Mouse (Mus musculus) natural killer cell, adult 2 months (primary cell): Measurements from ENCODE around the gene Ror2.

Experiments
- DNase-seq, 2 experiments: peaks; one replicate each; pipeline ENCODE4 v3.0.0; 2022; ENCODE audit warnings: low spot score in 2 of 2

Ror2 gene

GRCm38 (mm10) chr13:53233826-53234786, 51.8 kb downstream of the Ror2 start:
- DNase-seq: no peak

DNA sequence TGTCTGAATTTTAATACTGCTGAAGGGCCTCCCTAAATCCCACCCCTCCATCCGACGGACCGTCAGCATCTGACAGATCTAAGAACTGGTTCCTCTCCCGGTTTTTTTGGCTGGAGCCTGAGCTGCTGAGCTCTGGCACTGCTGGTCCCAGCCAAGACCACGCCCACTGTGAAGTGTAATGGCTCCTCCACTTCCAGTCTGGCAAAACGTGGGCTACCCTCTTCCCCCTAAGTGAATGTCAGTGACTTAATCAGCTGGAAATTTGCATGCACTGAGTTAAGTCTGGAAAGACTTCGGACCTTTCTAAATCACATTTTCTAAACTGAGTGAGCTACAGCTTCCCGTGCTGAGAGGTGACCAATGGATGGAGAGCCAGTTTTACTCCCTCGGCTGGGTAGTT, 52.5 kb downstream of the Ror2 start:
- DNase-seq: no peak

GRCm38 (mm10) chr13:53232419-53232818, 53.5 kb downstream of the Ror2 start:
- DNase-seq: no peak

DNA sequence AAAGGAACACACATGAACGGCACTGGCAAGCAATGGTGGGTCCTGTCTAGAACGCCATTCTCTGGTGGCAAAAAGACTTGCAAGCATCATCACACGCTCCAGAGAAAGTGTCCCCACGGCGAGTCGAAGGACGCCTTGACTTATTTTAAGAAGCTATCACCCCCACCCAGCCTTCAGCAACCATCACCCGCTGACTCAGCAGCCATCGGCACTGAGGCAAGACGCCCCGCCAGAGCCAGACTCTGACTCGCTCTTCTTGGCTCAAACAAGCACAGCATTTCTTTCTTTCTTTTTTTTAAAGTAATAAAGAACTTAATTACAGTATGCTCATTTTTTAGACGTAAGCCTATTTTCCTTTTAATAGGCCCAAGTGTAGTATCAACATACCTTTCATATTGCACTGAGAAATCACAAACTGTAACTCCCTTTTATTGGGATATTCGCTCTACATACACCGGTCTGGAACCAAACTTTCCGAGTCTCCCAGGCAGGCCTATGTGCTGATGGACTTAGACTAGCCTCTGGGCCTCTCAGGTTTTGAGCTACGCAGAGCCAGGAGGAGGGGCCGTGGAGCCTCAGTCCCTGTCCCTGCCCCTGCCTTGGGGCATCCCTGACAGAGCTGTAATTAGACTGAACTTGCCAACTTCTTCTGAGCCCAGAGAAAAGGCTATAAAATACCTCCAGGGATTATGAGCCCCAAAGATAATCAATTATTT, 55.3 kb downstream of the Ror2 start:
- DNase-seq: no peak

DNA sequence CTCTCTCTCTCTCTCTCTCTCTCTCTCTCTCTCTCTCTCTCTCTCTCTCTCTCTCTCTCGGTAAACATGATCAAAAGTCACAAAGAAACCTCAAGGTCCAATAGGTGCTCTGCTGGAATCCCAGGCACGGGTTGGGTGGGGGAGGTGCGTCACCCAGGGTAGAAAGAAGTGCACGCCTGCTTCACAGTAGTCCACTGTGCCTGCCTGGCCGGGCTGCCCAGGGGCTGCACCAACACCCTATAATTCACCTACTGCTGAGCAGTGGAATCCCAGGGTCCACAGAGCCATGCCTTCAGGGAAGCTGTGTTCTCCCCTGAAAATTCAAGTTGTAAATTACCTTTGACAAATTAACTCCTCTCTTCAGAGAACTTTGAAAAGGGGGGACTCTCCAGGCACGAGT, 58.9 kb downstream of the Ror2 start:
- DNase-seq: no peak

GRCm38 (mm10) chr13:53226461-53226860, 59.5 kb downstream of the Ror2 start:
- no peak for DNase-seq

DNA sequence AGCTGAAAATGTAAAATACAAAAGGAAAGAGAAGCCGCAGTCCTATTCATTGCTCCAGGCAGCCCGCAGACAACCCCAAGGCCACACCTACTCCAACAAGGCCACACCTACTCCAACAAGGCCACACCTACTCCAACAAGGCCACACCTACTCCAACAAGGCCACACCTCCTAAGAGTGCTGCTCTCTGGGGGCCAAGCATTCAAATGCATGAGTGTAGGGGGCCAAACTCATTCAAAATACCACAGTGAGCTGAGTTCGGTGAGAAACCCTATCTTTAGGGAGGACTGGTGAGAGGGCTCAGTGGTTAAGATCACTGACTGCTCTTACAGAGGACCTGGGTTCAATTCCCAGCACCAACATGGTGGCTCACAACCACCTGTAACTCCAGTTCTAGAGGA, 60.0 kb downstream of the Ror2 start:
- no peak for DNase-seq

DNA sequence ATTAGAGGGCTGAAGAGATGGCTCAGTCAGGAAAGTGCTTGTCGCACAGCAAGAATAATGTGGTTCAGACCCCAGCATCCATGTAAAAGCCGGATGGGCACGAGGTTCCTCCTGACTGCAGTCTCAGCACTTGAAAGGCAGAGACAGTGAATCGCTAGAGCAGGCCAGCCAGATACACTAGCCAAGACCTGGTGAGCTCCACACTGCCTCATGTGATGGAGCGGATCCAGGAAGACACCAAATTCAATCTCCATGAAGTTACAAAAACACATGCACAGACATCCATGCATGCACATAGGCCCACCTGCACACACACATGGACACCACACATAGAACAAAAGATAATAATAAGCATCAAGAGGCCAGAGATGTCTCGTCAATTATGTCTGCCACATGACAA, 64.7 kb downstream of the Ror2 start:
- no peak for DNase-seq

- no peak for DNase-seq
These were observed 66.0 kb downstream of the Ror2 start for GRCm38 (mm10) chr13:53219889-53220288.

GRCm38 (mm10) chr13:53219391-53219790, 66.5 kb downstream of the Ror2 start:
- DNase-seq: no peak

GRCm38 (mm10) chr13:53217396-53217975, 68.4 kb downstream of the Ror2 start:
- no peak for DNase-seq

GRCm38 (mm10) chr13:53211971-53212733, 73.8 kb downstream of the Ror2 start:
- DNase-seq: no peak

- no peak for DNase-seq
These were observed 77.4 kb downstream of the Ror2 start for GRCm38 (mm10) chr13:53208556-53208955.

DNA sequence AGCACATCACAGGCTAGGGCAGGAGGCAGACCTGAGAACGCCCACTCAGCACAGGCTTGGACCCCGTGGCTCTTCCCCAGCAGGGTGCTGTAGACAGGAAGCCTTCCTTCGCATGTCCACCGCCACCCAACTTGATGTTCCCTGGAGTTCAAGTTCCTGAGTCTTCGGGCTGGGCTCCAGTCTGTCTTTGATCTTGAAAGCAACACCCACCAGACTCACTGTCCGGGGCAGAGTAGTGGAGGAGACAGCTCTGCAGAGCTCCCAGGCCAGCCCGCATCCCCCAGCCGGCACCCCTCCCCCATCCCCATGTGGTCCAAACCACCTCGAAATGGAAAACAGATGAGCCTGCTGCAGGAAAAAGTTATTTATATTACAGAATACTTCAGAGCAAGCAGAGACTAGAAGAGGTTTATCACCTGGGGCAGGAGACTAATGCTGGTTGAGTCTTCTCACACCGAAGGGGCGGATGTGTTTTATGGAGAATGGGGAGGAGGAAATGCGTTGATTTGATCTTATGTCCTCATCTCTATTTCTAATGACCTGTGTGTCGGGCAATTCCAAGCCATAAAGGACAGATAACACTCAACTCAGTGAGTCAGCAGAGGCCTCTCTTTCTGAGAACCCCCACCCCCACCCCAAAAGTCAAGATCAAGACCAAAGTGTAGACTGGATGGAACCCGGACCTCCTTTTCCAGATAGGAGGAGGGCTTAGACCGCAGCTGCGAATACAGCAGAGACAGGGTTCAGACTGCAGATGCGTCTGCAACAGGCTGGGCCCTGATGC, 80.6 kb downstream of the Ror2 start:
- DNase-seq: no peak

GRCm38 (mm10) chr13:53202439-53202830, 83.5 kb downstream of the Ror2 start:
- no peak for DNase-seq

DNA sequence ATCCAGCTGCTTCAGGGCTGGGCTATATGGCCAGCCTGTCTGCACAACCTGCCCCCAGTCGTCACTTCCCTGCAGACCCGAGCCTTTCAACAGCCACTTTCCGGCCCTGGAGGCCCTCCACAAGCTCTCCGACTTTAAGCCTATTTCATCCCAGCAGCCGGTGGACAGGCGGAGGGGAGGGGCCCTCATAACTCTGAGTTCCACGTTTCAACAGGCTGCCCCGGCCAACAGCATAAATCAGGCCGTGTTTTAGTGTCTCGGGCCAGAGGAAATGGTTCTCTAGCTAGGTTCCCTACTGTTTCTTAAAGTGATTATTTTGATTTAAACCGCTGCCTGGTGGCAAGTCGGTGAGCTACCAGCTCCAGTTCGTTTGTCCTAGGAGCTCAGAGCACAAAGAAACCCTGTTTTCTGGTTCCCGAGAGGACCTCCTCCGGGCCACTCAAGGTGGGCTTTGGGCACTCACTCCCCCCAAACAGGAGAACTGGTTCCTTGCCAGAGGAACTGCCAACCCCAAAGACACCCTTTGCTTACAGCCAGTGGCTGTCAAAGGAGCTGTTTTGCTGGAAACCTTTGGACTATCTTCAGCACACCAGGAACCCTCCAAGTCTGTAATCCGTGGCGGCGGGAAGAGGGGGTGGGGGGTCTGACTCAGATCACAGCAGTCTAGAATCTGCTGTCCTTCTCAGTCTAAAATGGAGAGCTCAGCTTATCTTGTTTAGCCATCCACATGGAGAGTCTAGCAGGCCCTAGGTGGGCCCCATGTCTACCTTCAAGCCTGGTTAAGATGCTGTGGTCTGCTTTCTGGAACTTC, 84.1 kb downstream of the Ror2 start:
- no peak for DNase-seq

DNA sequence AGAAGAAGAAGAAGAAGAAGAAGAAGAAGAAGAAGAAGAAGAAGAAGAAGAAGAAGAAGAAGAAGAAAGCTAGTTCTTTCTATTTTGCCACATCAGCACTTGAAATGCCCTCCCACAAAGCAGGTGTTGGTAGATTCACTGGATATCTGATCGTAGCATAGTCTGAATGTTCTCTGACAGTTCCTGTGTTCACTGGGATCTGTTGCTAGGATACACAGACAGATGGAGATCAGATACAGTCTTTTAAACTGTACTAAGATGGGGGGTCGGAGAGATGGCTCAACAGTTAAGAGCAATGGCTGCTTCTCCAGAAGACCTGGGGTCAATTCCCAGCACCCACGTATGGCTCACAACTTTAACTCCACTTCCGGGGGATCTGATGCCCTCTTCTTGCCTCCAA, 85.8 kb downstream of the Ror2 start:
- DNase-seq: no peak

GRCm38 (mm10) chr13:53199262-53199661, 86.7 kb downstream of the Ror2 start:
- DNase-seq: no peak

DNA sequence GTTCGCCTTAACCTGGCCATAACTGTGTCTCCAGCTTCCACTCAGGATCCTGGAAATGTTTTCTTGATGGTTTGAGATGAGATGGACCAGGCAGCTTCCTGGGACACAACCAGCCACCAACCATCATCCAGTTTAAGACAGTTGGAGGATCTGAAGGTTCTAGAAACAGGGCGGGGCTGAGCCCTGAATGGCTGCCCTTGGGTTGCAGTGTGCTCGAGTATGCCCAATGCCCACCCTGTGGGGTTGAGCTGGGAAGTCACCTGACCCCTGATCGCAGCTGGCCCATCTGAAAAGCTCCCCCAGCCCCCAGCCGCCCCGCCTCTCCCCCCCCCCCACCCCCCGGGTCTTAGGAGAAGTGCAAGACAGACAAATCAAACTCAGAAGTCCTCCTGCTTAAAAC, 89.2 kb downstream of the Ror2 start:
- no peak for DNase-seq

DNA sequence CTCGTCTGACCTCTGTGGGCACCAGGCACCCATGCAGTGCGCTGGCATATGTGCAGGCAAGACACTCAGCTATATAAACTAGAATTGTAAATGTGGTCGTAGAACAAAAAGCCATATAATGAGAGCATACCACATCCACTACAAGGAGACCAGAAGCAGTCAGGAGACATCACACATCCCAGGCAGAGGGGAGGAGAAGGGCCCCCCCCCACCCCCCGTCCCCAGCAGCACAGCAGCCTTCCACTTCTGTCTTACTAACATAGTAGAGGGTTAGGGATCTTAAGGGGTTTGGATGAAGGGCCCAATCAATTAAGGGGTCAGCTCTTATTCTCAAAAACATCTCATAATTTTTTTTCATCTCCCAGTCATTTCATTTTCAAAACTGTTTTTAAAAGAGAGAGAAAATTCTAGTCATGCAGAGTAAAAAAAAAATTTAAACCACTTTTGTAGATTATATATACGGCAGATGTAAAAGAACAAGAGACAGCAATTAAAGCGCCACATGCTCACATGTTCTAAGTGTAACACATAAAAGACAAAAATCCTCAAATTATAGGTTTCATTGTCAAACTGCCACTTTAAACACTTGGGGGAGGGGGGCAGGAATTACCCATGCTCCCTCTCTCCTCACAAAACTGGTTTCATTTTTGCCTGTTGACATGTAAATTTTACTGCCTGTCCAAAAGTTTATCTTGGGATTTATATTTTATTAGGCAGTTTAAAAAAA, 89.8 kb downstream of the Ror2 start:
- DNase-seq: no peak
